Mouse (Mus musculus) MEL (cell line): ENCODE results near the gene Gzma. TPM values are rescaled to one million over a fixed set of nuclear protein-coding genes. Genes with fewer than 3 reads are reported as not detected.

ENCODE experiments used
- DNase-seq: peaks from one replicate; pipeline ENCODE4 v3.0.0; 2011; ENCODE audit warnings: low read depth, low spot score
- H3K27ac ChIP-seq: 2 replicates; pipeline ENCODE4 v1.5.1; 2012; ENCODE audit warnings: low read depth, mild to moderate bottlenecking, control low read depth, low read length, moderate library complexity; ENCODE audit not compliant: control insufficient read depth
- H3K27me3 ChIP-seq, 2 experiments: fragments of 150-350 bp in 1 of 2; sonication (generic) in 1 of 2; 2 replicates each; pipeline ENCODE4 v1.6.1; 2012; ENCODE audit warnings: low read length in 2 of 2, mild to moderate bottlenecking in 2 of 2, improper control_type of control experiment in 1 of 2, moderate library complexity in 1 of 2; ENCODE audit not compliant: insufficient read depth in 2 of 2, control insufficient read depth in 1 of 2
- H3K36me3 ChIP-seq, 2 experiments: 2 replicates each; pipeline ENCODE4 v1.6.1; 2012 to 2014; ENCODE audit warnings: low read length in 2 of 2, improper control_type of control experiment in 1 of 2, inconsistent platforms in 1 of 2, mild to moderate bottlenecking in 1 of 2; ENCODE audit not compliant: insufficient read depth in 2 of 2, control insufficient read depth in 1 of 2
- H3K4me1 ChIP-seq, 2 experiments: fragments of 150-350 bp in 1 of 2; sonication (generic) in 1 of 2; 2 replicates each; pipeline ENCODE4 v1.6.1; 2012; ENCODE audit warnings: low read length in 2 of 2, improper control_type of control experiment in 1 of 2, mild to moderate bottlenecking in 1 of 2; ENCODE audit not compliant: insufficient read depth in 2 of 2, control insufficient read depth in 1 of 2
- H3K4me3 ChIP-seq, 2 experiments: fragments of 150-350 bp in 1 of 2; sonication (generic) in 1 of 2; 2 replicates each; pipeline ENCODE4 v1.5.1; 2012; ENCODE audit warnings: low read depth in 2 of 2, low read length in 2 of 2, mild to moderate bottlenecking in 2 of 2, moderate library complexity in 2 of 2, control low read depth in 1 of 2, improper control_type of control experiment in 1 of 2; ENCODE audit not compliant: control insufficient read depth in 1 of 2, insufficient read depth in 1 of 2
- H3K79me2 ChIP-seq: 2 replicates; pipeline ENCODE4 v1.6.1; 2012; ENCODE audit warnings: mild to moderate bottlenecking, low read length, moderate library complexity; ENCODE audit not compliant: control insufficient read depth, poor library complexity, insufficient read depth
- H3K9ac ChIP-seq: 2 replicates; pipeline ENCODE4 v1.6.1; 2012; ENCODE audit warnings: low read depth, mild to moderate bottlenecking, control low read depth, low read length, moderate library complexity; ENCODE audit not compliant: control insufficient read depth, poor library complexity, severe bottlenecking
- H3K9me3 ChIP-seq: fragments of 150-350 bp; sonication (generic); replicated peaks from 2 replicates; pipeline ENCODE4 v1.6.1; 2012; ENCODE audit warnings: mild to moderate bottlenecking, low read length, improper control_type of control experiment, moderate library complexity; ENCODE audit not compliant: insufficient read depth
- E2F4 ChIP-seq: IDR thresholded peaks from 2 replicates; pipeline ENCODE4 v1.6.1; 2011; ENCODE audit warnings: low read depth, low read length, improper control_type of control experiment, borderline replicate concordance
- EP300 ChIP-seq, 2 experiments: IDR thresholded peaks; 2 replicates each; pipeline ENCODE4 v1.6.1; 2011; ENCODE audit warnings: improper control_type of control experiment in 2 of 2, low read length in 2 of 2, low read depth in 1 of 2, mild to moderate bottlenecking in 1 of 2
- ETS1 ChIP-seq: IDR thresholded peaks from 2 replicates; pipeline ENCODE4 v1.6.1; 2012; ENCODE audit warnings: low read depth, mild to moderate bottlenecking, inconsistent platforms, low read length, improper control_type of control experiment, moderate library complexity
- GABPA ChIP-seq: IDR thresholded peaks from 2 replicates; pipeline ENCODE4 v1.6.1; 2012; ENCODE audit warnings: low read depth, mild to moderate bottlenecking, inconsistent platforms, low read length, improper control_type of control experiment, moderate library complexity
- GATA1 ChIP-seq: IDR thresholded peaks from 2 replicates; pipeline ENCODE4 v1.6.1; 2011; ENCODE audit warnings: low read depth, low read length, improper control_type of control experiment
- MAFK ChIP-seq: IDR thresholded peaks from 2 replicates; pipeline ENCODE4 v1.6.1; 2011; ENCODE audit warnings: low read depth, mild to moderate bottlenecking, low read length, improper control_type of control experiment, borderline replicate concordance
- MYC ChIP-seq: IDR thresholded peaks from 2 replicates; pipeline ENCODE4 v1.6.1; 2011; ENCODE audit warnings: low read depth, mild to moderate bottlenecking, low read length, improper control_type of control experiment, moderate library complexity
- NELFE ChIP-seq: IDR thresholded peaks from 2 replicates; pipeline ENCODE4 v1.6.1; 2011; ENCODE audit warnings: low read depth, low read length, improper control_type of control experiment
- POLR2AphosphoS2 ChIP-seq: IDR thresholded peaks from 2 replicates; pipeline ENCODE4 v1.6.1; 2011; ENCODE audit warnings: low read length, improper control_type of control experiment
- POLR2AphosphoS5 ChIP-seq: IDR thresholded peaks from 2 replicates; pipeline ENCODE4 v1.6.1; 2012; ENCODE audit warnings: low read depth, borderline replicate concordance, mild to moderate bottlenecking, inconsistent platforms, low read length, moderate library complexity, mixed read lengths
- SMC3 ChIP-seq: IDR thresholded peaks from 2 replicates; pipeline ENCODE4 v1.6.1; 2011; ENCODE audit warnings: low read depth, low read length, improper control_type of control experiment
- TBP ChIP-seq: IDR thresholded peaks from 2 replicates; pipeline ENCODE4 v1.8.0; 2011; ENCODE audit warnings: low read depth, low read length, improper control_type of control experiment
- TCF12 ChIP-seq: IDR thresholded peaks from 2 replicates; pipeline ENCODE4 v1.6.1; 2014; ENCODE audit warnings: low read depth, mild to moderate bottlenecking, inconsistent platforms, low read length, improper control_type of control experiment, moderate library complexity
- USF2 ChIP-seq, 2 experiments: IDR thresholded peaks; 2 replicates each; pipeline ENCODE4 v1.6.1; 2011 to 2012; ENCODE audit warnings: improper control_type of control experiment in 2 of 2, low read length in 2 of 2, borderline replicate concordance in 1 of 2, inconsistent platforms in 1 of 2, low read depth in 1 of 2, mild to moderate bottlenecking in 1 of 2; ENCODE audit not compliant: insufficient read depth in 1 of 2
- ZKSCAN1 ChIP-seq: IDR thresholded peaks from 2 replicates; pipeline ENCODE4 v1.6.1; 2012; ENCODE audit warnings: low read depth, mild to moderate bottlenecking, inconsistent platforms, low read length, improper control_type of control experiment, moderate library complexity
- polyA plus RNA-seq, 2 experiments: library from polyadenylated mRNA; stranded (reverse) in 1 of 2; unstranded in 1 of 2; fragments of >175 nt in 1 of 2; fragments of >200 nt in 1 of 2; gene quantifications; 2 replicates each; pipeline versions ENCODE4 v1.2.1 to v1.2.4; 2012; ENCODE audit warnings: low replicate concordance in 2 of 2, low read depth in 1 of 2; ENCODE audit not compliant: insufficient read length in 2 of 2, insufficient read depth in 1 of 2, missing spikeins in 1 of 2
- total RNA-seq: library from RNA; depleted of rRNA; stranded (reverse); fragments of 300-350 nt; gene quantifications from 2 replicates; pipeline ENCODE4 v1.2.3, GENCODE M21; 2012

The Gzma gene
- total and polyA plus RNA-seq, 3 experiments, result not detected

DNA sequence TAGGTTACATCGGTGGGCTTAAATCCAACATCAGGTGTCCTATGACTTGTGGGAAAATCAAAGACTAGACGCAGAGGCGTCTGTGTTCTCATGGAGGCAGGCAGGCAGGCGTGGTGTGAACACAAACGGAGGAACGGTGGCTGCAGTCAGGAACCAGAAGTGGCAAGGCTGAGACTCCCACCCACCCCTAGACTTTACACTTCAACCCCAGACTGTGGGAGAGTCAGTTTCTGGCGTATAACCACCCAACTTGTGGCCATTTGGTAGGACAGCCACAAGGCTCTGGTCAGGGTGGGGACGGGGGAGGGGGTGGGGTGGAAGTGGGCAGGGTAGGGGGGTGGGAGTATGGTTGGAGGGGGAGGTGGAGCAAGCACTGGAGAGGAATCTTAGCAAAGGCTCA, 10.3 kb downstream of the Gzma start:
- H3K4me1 ChIP-seq, result peaks cover 0 to 5% of the 10 kb centered on the region in 2 experiments; a peak in 2 of 4 replicates
- DNase-seq, result no peak
- no peak overlapping the region for H3K4me3 ChIP-seq
- no peaks in the 10 kb centered on the region for H3K79me2 ChIP-seq
- H3K9ac ChIP-seq, result no peak overlapping the region
- H3K36me3 ChIP-seq, result peaks cover 0 to 2% of the 10 kb centered on the region in 2 experiments; a peak in 1 of 4 replicates
- TF ChIP-seq GABPA, result no peak
- no peak for TF ChIP-seq E2F4
- TF ChIP-seq ZKSCAN1, result no peak
- TF ChIP-seq MYC, result no peak
- TF ChIP-seq MAFK, result no peak
- TF ChIP-seq GATA1, result no peak
- no peak for TF ChIP-seq SMC3
- TF ChIP-seq, all 39 proteins: peak for 0
- Histone ChIP-seq H3K27ac (no peak overlapping the region), H3K9me3 (no peaks in the 10 kb centered on the region), H3K27me3 (no peaks in the 10 kb centered on the region; a peak in 1 of 4 replicates)

DNA sequence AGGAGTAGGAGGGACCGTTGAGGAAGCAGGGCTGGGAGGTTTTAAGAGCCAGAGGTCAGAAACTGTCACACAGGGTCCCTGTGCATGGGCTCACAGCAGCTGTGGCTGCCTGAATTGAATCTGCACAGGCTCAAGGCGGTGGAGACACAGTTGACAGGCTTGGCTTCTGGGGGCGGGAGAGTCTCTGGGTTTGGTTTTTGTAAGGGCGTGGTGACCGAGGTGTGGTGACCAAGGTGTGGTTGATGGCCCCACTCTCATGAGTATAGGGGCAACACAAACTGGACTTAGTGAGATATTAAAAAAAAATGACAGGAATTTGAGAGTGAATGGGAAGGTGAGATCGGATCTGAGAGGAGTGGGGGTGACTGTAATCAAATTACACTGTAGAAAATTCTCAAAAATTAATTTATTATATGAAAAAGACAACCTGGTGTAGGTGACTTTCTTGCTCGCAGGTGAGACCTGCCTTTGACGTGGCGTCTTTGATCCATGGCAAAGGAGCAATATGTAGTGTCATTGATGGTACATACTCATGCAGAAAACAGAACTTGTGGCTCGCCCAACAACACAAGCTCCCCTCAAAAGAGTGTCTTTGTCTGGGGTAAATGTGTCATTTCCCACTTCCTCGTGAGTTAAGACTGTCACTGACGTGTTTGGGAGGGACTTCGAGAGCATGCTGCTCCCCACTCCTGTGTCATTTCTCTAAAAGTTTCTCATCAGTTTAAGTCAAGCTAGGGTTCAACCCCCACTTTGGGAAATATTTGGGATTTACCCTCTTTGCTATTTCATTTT, 13.4 kb downstream of the Gzma start:
- no peak overlapping the region for H3K9ac ChIP-seq
- no peaks in the 10 kb centered on the region for H3K27me3 ChIP-seq
- TF ChIP-seq TCF12 (no peak), MAFK (no peak)
- H3K79me2 ChIP-seq, result no peaks in the 10 kb centered on the region
- H3K4me3 ChIP-seq, result no peak overlapping the region
- H3K27ac ChIP-seq, result no peak overlapping the region
- H3K36me3 ChIP-seq, result peaks cover 0 to 8% of the 10 kb centered on the region in 2 experiments; a peak in 2 of 4 replicates
- H3K9me3 ChIP-seq, result no peaks in the 10 kb centered on the region
- no peak for DNase-seq
- 0 out of 4 replicates have a peak, but pooled peaks cover 0 to 3% of the 10 kb centered on the region in 2 experiments for H3K4me1 ChIP-seq

DNA sequence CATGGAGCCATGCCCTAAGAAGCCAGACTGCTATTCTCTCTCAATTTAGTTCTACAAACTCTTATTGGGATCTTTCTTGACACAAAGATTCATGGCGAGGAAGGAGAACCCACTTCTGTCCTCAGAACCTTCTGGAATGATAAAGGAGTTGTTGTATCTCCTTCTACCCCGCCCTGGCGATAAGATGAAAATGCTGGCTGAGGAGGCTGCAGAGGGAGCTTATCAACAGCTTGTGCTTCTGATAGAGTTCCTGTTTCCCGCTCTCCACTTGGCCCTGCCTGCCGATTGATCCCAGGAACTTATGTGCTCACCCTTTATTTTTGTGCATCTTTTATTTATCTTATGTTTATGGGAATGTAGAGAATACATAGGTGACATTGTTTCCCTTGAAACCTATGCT, 16.0 kb downstream of the Gzma start:
- no peak overlapping the region for H3K27ac ChIP-seq
- H3K9ac ChIP-seq, result no peak overlapping the region
- H3K4me3 ChIP-seq, result no peak overlapping the region
- TF ChIP-seq TCF12 (peak; percentile 64), TBP (no peak), GATA1 (peak; percentile 80), POLR2AphosphoS5 (no peak), USF2 (IDR thresholded peaks at IDR 0.05; ENCODE audit: borderline replicate concordance in 1 of 2, insufficient read depth in 1 of 2, low read depth in 1 of 2, low read length in 2 of 2) (no peak), POLR2AphosphoS2 (no peak), NELFE (no peak), ETS1 (0 out of 2 replicates have a peak, but pooled peaks have one; percentile 13), EP300 (IDR thresholded peaks at IDR 0.05; ENCODE audit: low read depth in 1 of 2, low read length in 2 of 2) (peak; percentile 67 to 75)
- H3K36me3 ChIP-seq, result peaks cover 0 to 8% of the 10 kb centered on the region in 2 experiments; a peak in 2 of 4 replicates
- peak; percentile 32 for DNase-seq
- H3K9me3 ChIP-seq, result no peaks in the 10 kb centered on the region
- no peaks in the 10 kb centered on the region for H3K27me3 ChIP-seq
- 0 out of 4 replicates have a peak, but pooled peaks cover 0 to 3% of the 10 kb centered on the region in 2 experiments for H3K4me1 ChIP-seq
- no peaks in the 10 kb centered on the region for H3K79me2 ChIP-seq
